Mouse (Mus musculus) midbrain, postnatal 0 days (tissue): Measurements from ENCODE around the gene Actr3. TPM values are rescaled to one million over a fixed set of nuclear protein-coding genes. Genes with fewer than 3 reads are reported as not detected.

ENCODE experiments used
- ATAC-seq: fragments of 200-750 bp; cut with Nextera tagmentation; 2 replicates; pipeline ENCODE4 v1.8.0; 2017; ENCODE audit warnings: moderate number of reproducible peaks, mild to moderate bottlenecking, moderate TSS enrichment, moderate library complexity; ENCODE audit not compliant: low FRiP score
- DNase-seq: peaks from one replicate; pipeline ENCODE4 v3.0.0-alpha.2; 2015; ENCODE audit warnings: low spot score
- H3K27ac ChIP-seq: fragments of 300-500 bp; sonication (generic); 2 replicates; pipeline ENCODE4 v1.5.1; 2014; ENCODE audit warnings: low read depth, mild to moderate bottlenecking, low read length, mixed read lengths
- H3K27me3 ChIP-seq: fragments of 300-500 bp; sonication (generic); 2 replicates; pipeline ENCODE4 v1.6.1; 2014; ENCODE audit warnings: low read length, control low read depth, mixed read lengths; ENCODE audit not compliant: insufficient read depth
- H3K36me3 ChIP-seq: fragments of 300-500 bp; sonication (generic); 2 replicates; pipeline ENCODE4 v1.6.1; 2014; ENCODE audit warnings: low read length, control low read depth, mixed read lengths; ENCODE audit not compliant: insufficient read depth
- H3K4me1 ChIP-seq: fragments of 300-500 bp; sonication (generic); 2 replicates; pipeline ENCODE4 v1.6.1; 2014; ENCODE audit warnings: mild to moderate bottlenecking, control low read depth, antibody characterized with exemption, low read length, mixed read lengths; ENCODE audit not compliant: insufficient read depth
- H3K4me2 ChIP-seq: fragments of 300-500 bp; sonication (generic); 2 replicates; pipeline ENCODE4 v1.6.1; 2014; ENCODE audit warnings: low read depth, mild to moderate bottlenecking, low read length, mixed read lengths; ENCODE audit not compliant: poor library complexity, severe bottlenecking
- H3K4me3 ChIP-seq: fragments of 300-500 bp; sonication (generic); 2 replicates; pipeline ENCODE4 v1.5.1; 2014; ENCODE audit warnings: low read depth, mild to moderate bottlenecking, low read length, moderate library complexity
- H3K9ac ChIP-seq: fragments of 300-500 bp; sonication (generic); replicated peaks from 2 replicates; pipeline ENCODE4 v1.6.1; 2014; ENCODE audit warnings: mild to moderate bottlenecking, low read length, moderate library complexity, mixed read lengths; ENCODE audit not compliant: poor library complexity, severe bottlenecking
- H3K9me3 ChIP-seq: fragments of 300-500 bp; sonication (generic); 2 replicates; pipeline ENCODE4 v1.6.1; 2016; ENCODE audit warnings: low read length, control low read depth
- CTCF ChIP-seq: IDR thresholded peaks from 2 replicates; pipeline ENCODE4 v1.5.1; 2016; ENCODE audit warnings: antibody characterized with exemption, mild to moderate bottlenecking
- WGBS: fragments of 180-500 bp; shearing (Covaris S2); extraction: QIAGEN DNeasy Blood & Tissue Kit; methylation state at CpG from one replicate; pipeline ENCODE4 v1.1.7; 2014; 5-methylcytosine and 5-hydroxymethylcytosine counted together
- polyA plus RNA-seq: library from polyadenylated mRNA; unstranded; fragments of >200 nt; fragmentation: Nextera tagmentation; extraction: Ambion mirVana; gene quantifications from 2 replicates; pipeline ENCODE4 v1.2.1, GENCODE M21; 2015
- total RNA-seq: library from RNA; depleted of rRNA; stranded (reverse); fragments of >200 nt; gene quantifications from 2 replicates; pipeline ENCODE4 v1.2.3, GENCODE M21; 2014

The Actr3 gene
- total and polyA plus RNA-seq, 2 experiments from 2014 or later = 179 to 201 TPM

DNA sequence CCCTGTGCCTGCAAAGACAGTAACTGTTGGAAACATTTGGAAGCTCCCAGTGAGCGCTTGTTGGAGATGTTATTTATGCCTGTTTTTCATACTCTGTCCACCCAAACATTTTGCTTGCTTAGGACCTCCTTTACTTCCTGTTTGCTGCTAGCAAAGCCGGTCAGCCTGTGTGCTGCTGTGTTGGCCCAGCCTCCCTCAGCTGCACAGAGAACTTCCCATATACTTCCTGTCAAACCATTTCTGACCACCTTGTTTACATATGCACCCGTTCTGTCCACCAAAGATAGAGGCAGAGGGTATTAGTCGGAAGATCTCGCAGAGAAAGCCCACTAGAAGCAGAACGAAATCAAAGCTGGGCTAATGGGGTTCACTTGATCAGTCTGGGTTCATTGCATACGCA lies 6.2 kb upstream of the Actr3 start:
- 86% methylated on average over 7 of the region's 7 CpGs for whole genome bisulfite sequencing
- Histone ChIP-seq H3K4me1 (no peaks in the 10 kb centered on the region), H3K9ac (no peak overlapping the region), H3K27ac (no peak overlapping the region), H3K27me3 (no peaks in the 10 kb centered on the region), H3K4me2 (no peak overlapping the region), H3K9me3 (no peaks in the 10 kb centered on the region), H3K4me3 (no peak overlapping the region), H3K36me3 (no peaks in the 10 kb centered on the region)
- no peak for TF ChIP-seq CTCF
- ATAC-seq = no peak
- no peak for DNase-seq

DNA sequence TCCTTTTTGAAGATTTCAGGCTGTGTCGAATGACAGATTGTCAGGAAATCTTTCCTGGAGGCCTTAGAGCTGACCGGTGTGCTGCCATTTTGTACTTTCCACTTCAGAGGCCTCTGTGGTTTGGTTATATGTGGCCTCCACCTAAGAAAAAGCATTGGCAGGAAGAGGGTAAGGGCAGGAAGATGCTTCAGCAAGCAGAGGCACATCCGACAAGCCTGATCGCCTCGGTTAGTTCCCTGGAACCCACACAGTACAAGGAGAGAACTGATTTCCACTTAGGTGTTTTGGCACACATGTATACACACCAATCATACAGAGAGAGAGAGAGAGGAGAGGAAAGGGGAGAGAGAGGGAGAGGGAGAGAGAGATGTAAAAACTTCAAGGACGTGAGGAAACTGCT lies 5.7 kb upstream of the Actr3 start:
- no peak overlapping the region for H3K4me3 ChIP-seq
- H3K27ac ChIP-seq = no peak overlapping the region
- H3K4me2 ChIP-seq = no peak overlapping the region
- H3K27me3 ChIP-seq = no peaks in the 10 kb centered on the region
- H3K4me1 ChIP-seq = 0 out of 2 replicates have a peak, but pooled peaks cover 2% of the 10 kb centered on the region
- WGBS = 84% methylated on average over 6 of the region's 6 CpGs
- DNase-seq (no peak), ATAC-seq (no peak)
- H3K9ac ChIP-seq = no peak overlapping the region
- TF ChIP-seq CTCF = no peak
- no peaks in the 10 kb centered on the region for H3K36me3 ChIP-seq
- H3K9me3 ChIP-seq = no peaks in the 10 kb centered on the region

- 92% methylated on average over 3 of the region's 3 CpGs for WGBS
- no peaks in the 10 kb centered on the region for H3K9me3 ChIP-seq
- no peak for DNase-seq
Observed at GRCm38 (mm10) chr1:125439556-125439955, 4.0 kb upstream of the Actr3 start.

DNA sequence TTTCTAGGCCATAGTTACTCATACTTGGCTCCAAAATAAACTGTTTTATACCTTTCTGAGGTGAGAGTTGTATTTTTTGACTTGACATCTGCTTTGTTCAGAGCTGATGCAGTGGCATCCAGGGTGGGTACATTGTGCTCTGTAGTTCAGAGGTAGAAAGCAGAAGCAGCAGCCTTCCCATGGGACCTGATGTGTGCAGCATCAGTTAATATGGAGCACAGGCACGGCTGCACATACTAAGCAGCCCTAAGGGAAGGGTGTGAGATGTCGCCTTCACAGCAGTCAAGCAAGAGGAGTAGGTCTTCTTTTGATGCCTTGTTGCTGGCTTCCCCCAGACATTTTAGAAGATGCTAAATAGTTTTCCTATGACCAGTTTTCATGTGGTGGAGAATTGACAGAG lies 3.3 kb upstream of the Actr3 start:
- Histone ChIP-seq H3K36me3 (no peaks in the 10 kb centered on the region), H3K4me2 (no peak overlapping the region), H3K4me3 (no peak overlapping the region), H3K4me1 (0 out of 2 replicates have a peak, but pooled peaks cover 4% of the 10 kb centered on the region), H3K9ac (no peak overlapping the region), H3K27ac (no peak overlapping the region), H3K9me3 (no peaks in the 10 kb centered on the region), H3K27me3 (no peaks in the 10 kb centered on the region)
- no peak for DNase-seq
- no peak for TF ChIP-seq CTCF
- 82% methylated on average over 2 of the region's 2 CpGs for WGBS
- ATAC-seq = no peak

More at GRCm38 (mm10) chr1:125439556-125439955, 4.0 kb upstream of the Actr3 start:
- TF ChIP-seq CTCF = no peak
- H3K4me3 ChIP-seq = no peak overlapping the region
- H3K36me3 ChIP-seq = no peaks in the 10 kb centered on the region
- H3K4me2 ChIP-seq = no peak overlapping the region
- H3K9ac ChIP-seq = no peak overlapping the region
- H3K27ac ChIP-seq = no peak overlapping the region
- no peak for ATAC-seq
- H3K27me3 ChIP-seq = no peaks in the 10 kb centered on the region
- H3K4me1 ChIP-seq = 0 out of 2 replicates have a peak, but pooled peaks cover 4% of the 10 kb centered on the region

DNA sequence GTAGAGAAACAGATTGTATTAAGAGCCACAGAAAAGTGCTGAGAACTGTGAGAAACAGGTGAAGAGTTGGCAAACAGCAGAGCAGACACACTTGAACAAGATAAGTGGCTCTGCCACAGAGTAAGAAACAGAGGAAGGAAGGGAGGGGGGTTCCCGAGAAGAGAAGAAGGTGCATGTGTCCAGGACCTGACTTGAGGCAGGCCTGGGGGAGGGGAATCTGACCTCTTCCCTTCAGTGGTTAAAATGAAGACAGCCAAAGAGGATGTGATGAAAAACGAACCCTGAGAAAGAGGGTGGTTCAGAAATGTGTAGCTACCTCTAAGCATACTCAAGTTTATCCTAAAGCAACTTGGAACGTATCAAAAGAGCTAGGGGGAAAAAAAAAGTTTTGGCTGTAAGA lies 2.4 kb upstream of the Actr3 start:
- Histone ChIP-seq H3K27me3 (no peaks in the 10 kb centered on the region), H3K9me3 (no peaks in the 10 kb centered on the region), H3K4me2 (no peak overlapping the region), H3K9ac (no peak overlapping the region), H3K27ac (no peak overlapping the region), H3K4me1 (peaks cover 6% of the 10 kb centered on the region; the same call in 1 of the 2 replicates), H3K4me3 (no peak overlapping the region), H3K36me3 (no peaks in the 10 kb centered on the region)
- no peak for TF ChIP-seq CTCF
- no peak for DNase-seq
- 62% methylated on average over 3 of the region's 3 CpGs for WGBS
- ATAC-seq = no peak

DNA sequence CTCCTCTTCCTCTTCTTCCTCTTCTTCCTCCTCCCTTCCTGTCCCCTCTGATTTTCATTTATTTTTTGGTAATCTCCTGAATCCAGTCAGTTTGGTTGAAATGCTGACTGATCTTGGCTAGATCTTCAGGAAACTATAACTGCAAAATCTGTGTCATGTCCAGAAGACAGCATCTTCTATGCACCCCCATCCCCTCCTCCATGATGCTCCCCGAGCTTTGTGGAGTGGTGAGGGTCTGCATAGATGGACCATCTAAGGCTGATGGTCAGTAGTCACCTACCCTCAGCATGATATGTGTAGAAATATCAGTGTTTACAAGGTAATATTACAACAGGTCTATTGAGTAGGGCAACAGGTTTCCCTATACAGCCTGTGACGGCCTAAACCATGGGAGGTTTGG lies 1.6 kb upstream of the Actr3 start:
- no peak for TF ChIP-seq CTCF
- peaks cover 12% of the 10 kb centered on the region for H3K4me1 ChIP-seq
- H3K4me3 ChIP-seq = no peak overlapping the region
- DNase-seq (no peak), ATAC-seq (no peak)
- H3K27ac ChIP-seq = no peak overlapping the region
- no peaks in the 10 kb centered on the region for H3K9me3 ChIP-seq
- no peaks in the 10 kb centered on the region for H3K36me3 ChIP-seq
- 83% methylated on average over 2 of the region's 2 CpGs for WGBS
- H3K27me3 ChIP-seq = no peaks in the 10 kb centered on the region
- H3K9ac ChIP-seq = no peak overlapping the region
- H3K4me2 ChIP-seq = no peak overlapping the region
